Mouse (Mus musculus): ENCODE data around the gene Fbxl3.

The Fbxl3 gene

GRCm38 (mm10) chr14:103085840-103086533 is 13.4 kb downstream of the Fbxl3 start:
- no peak for DNase-seq (ENCODE audit: low read depth, low spot score)

GRCm38 (mm10) chr14:103079209-103079977 is 20.0 kb downstream of the Fbxl3 start:
- no peak for DNase-seq (ENCODE audit: low read depth, low spot score)

DNA sequence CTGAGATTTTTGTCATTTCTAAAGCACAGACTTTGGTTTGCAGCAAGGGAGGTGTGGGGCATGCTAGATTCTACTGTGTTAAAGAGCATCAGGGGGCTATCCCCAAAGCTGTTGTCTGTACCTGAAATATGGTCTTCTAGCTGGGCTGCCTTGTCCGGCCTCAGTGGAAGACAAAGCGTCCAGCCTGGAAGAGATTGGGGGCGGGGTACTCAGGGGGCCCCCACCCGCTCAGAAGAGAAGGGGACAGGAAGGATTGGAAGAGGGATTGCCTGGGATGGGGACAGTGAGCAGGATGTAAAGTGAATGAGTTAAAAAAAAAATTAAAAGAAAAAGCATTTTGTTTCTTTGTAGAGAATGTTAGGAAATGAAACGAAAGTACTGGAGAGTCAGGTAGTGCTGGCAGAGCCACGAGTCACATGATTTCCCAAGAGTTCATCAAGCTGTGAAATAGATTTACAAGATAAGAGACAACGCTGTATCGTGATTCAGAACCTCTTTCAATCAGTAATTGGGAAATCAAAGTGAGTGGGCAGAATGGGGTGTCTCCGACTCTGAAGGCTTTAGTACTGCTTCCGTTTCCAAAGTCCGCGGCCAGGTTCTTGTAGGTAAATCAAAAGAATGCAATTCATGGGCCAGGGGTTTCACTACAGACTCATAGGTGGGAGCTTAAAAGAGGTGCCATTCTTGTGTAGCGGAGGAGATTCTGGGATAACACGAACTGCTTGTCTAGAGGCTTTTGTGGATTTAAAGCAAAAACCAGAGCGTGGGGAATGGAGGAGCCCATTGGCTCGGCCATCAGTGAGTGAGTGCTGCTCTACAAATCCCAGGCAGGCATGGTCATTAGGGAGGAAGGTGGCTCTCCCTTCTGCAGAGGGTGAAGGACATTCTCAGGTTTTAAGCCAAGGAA is 21.1 kb downstream of the Fbxl3 start:
- no peak for DNase-seq (ENCODE audit: low read depth, low spot score)

DNA sequence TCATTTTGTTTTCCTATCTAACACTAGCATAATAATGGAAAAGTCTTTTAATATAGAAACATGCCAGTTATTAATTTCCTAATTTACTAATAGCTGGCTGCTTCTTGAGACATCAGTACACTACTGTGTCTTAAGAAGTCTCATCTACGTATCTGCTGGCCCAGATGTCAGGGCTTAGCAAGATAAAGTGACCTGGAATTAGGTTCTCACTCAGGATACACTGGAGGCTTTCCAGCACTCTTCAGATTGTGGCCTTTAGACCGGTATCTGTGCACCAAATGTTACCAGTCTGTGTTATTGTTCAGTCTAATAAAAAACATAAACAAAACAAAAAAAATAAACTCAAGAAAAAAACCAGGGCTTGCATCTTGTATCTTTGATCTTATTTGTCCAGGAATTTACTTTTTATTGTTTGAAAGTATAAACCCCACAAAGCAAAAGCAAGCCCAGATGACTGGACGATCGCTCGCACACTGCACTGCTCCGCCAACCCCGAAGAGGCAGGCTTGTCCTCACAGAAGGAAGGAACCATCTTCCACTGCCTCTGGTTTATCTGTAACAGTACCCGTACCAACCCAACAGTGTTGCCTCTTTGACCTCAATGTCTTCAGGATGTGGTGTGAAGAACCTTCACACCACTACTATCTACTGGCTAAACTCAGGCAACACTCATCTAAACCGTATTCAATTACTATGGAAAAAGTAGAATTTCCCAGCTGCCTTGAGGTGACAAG is 21.9 kb downstream of the Fbxl3 start:
- DNase-seq (ENCODE audit: low read depth, low spot score) = no peak

- no peak for DNase-seq (ENCODE audit: low read depth, low spot score)
Observed at GRCm38 (mm10) chr14:103075166-103075565, 24.2 kb downstream of the Fbxl3 start.

DNA sequence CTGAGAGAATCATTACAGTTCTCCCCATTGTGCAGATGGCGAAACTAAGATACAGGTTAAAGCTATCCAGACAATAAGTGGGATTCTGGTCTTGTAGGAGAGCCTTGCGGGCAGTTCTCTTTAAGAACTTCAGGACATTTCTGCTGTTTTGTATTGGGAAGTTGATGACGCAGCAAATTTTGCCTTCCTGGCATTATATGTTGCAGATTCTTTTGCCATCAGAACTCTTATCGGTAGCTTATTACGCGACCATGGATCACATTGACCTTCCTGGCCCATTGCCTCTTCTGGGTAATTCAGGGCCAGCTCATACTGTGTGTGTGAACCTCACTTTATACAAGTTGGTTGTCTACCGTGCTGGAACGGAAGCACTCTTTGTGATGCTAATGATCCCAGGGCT is 25.5 kb downstream of the Fbxl3 start:
- DNase-seq (ENCODE audit: low read depth, low spot score) = no peak

DNA sequence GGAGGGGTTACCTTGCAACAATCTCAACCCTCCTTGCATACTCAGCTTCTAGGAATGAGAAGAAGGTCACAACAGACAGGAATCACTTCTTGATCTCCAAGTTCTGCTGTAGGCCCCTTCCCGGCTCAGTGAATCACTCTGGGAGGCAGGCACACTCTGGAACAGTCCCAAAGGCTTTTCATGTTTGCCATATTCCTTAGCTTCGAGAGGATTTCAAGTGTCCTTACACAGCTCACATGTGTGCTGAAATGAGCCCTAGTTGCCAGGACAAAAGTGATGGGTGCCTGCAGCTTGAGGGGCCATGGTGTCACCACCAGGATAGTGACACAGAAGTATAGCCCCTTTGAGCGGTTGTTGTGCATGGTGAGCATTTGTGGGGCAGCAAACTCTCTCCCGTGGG is 26.6 kb downstream of the Fbxl3 start:
- DNase-seq (ENCODE audit: low read depth, low spot score) = no peak

DNA sequence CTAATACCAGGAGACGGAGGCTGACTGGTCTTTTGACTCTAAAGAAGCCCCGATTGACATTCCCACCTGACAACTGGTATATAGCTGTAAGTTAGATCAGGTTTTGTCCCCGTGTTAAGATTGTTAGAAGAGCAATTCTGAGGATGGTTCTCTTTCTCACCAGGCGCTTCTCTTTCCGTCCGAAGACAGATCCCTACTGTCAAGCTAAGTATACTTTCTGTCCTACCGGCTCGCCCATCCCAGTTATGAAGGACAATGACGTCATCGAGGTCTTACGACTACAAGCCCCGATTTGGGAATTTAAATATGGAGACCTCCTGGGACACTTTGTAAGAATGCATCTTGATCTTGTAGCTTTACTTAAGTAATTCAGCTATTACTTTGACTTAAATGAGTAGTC is 27.9 kb downstream of the Fbxl3 start:
- no peak for DNase-seq (ENCODE audit: low read depth, low spot score)

GRCm38 (mm10) chr14:103070790-103071189 is 28.6 kb downstream of the Fbxl3 start:
- no peak for DNase-seq (ENCODE audit: low read depth, low spot score)

DNA sequence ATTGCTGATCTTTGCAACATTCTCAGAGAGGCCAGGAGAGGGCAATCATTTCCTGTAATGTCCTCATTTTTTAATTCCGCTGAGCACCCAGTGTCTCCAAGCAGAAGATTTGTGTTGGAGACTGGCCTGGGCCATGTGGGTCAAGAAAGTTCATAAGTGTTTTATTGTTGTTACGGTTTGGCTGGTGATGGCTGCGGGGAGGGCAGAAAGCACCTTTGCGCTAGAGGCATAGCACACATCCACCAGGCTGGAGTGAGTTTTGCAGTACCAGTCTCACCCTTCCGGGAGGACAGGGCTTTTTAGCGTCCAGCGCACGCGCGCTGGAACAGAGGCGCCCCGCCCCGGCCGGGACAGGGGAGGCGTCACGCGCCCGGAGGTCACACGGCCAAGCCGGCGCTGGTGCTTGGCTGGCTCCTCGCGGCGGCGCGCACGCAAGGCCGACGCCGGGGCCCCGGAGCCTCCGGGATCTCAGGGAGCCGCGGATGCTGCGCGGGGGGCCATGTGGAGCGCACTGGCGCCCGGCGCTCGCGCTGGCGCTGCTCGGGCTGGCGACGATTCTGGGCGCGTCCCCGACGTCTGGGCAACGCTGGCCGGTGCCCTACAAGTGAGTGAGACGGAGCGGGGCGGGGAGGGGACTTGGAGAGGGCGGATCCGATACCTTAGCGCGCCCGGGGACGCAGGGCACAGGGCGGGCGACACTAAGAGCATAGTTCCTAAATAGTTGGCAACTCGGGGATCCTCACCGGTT is 29.3 kb downstream of the Fbxl3 start, which contains the start of gene Cln5:
TSS of gene Cln5 (plus strand) at position 353 of the 748 bp plus-strand sequence.
- DNase-seq (ENCODE audit: low read depth, low spot score) = peak; percentile 89

DNA sequence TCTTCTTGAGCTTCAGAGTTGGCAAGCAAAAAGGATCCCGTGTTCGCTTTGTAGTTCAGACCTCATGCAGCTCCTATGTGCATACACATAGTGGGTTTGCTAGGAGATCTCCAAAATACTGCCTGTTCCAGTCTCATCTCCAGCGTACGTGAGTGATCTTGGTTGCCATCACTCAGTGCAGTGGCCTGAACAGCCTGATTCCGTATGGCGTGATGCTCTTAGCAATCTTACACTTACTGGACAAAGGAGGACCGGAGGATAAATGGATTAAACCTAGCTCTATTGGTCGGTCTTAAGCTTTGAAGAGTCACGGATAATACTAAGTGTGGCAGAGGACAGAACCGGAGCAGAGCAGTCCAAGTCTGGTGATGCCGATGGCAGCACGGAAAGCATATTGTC is 29.9 kb downstream of the Fbxl3 start:
- DNase-seq (ENCODE audit: low read depth, low spot score) = peak; percentile 66

- DNase-seq (ENCODE audit: low read depth, low spot score) = peak; percentile 62
Observed at GRCm38 (mm10) chr14:103065294-103066167, 33.8 kb downstream of the Fbxl3 start.

DNA sequence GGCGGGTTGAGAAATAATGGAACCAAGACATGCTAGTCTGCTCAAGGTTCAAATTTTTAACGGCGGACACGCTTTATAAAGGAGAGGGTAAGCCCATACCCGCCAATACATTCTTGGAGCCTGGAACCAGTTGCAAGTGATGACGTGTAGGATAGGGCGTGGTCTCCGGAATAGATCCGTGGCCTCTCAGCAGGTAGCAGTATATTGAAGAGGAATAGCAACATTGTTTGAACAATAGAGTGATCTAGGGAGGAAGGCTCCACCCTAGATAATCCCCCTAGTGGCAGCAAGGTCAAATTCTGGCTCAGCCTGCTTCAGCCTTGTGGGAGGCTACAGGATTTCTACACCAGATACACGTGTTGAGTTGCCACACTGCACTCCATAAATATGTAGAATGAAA is 39.9 kb downstream of the Fbxl3 start:
- no peak for DNase-seq (ENCODE audit: low read depth, low spot score)

DNA sequence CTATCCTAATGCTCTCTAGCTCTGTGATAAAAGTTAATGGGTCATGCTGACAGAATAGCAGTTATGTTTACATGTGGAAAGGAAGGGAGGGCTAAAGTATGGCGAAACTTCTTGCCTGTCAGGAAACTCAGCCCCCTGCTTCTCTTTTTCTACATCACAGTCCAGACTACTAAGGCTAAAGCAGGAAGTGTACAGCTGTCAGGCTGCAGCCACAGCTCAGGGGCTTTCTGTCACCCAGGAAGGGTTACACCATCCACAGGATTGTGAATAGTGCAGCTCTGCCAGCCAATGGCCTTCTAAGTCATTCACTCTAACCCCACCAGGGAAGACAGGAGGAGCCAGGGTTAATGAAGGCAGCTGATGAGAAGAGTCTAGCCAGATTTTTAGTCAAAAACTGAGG is 40.4 kb downstream of the Fbxl3 start:
- DNase-seq (ENCODE audit: low read depth, low spot score) = no peak

GRCm38 (mm10) chr14:103056601-103057000 is 42.8 kb downstream of the Fbxl3 start:
- DNase-seq (ENCODE audit: low read depth, low spot score) = no peak

DNA sequence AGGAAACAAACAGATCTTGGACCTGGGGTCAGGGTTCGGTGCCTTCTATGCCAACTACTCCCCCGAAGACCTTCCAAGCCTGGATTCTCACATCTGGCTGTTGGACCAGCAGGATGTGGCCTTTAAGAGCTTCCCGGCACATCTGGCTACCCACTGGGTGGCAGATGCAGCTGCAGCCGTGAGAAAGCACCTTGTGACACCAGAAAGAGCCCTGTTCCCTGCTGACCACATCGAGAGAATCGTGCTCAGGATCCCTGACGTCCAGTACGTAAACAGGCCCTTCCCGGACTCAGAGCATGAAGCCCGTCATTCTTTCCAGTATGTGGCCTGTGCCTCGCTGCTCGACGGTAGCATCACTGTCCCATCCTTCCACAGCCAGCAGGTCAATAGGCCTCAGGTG is 44.6 kb downstream of the Fbxl3 start:
- no peak for DNase-seq (ENCODE audit: low read depth, low spot score)

DNA sequence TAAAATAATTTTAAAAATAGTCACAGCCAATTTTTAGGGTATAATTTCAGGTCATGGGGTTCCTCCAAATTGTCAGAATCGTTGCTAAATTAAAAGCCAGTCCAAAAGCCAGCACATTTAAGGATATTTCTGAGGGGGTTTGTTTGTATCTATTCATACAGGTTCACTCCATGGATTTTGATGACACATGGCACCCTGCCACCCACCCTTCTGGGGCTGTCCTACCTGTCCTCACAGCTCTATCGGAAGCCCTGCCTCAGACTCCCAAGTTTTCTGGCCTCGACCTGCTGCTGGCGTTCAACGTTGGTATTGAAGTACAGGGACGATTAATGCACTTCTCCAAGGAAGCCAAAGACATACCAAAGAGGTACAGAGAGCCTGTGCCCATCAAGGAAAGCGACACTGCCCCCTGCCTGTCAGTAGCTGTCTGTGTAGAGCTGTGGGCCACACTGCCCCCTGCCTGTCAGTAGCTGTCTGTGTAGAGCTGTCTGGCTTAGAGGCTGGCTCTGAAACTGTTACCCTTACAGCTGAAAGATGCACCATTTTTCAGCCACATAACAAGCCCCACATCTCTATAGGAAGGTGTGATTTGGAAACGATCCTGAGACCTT is 48.1 kb downstream of the Fbxl3 start:
- peak; percentile 34 for DNase-seq (ENCODE audit: low read depth, low spot score)

DNA sequence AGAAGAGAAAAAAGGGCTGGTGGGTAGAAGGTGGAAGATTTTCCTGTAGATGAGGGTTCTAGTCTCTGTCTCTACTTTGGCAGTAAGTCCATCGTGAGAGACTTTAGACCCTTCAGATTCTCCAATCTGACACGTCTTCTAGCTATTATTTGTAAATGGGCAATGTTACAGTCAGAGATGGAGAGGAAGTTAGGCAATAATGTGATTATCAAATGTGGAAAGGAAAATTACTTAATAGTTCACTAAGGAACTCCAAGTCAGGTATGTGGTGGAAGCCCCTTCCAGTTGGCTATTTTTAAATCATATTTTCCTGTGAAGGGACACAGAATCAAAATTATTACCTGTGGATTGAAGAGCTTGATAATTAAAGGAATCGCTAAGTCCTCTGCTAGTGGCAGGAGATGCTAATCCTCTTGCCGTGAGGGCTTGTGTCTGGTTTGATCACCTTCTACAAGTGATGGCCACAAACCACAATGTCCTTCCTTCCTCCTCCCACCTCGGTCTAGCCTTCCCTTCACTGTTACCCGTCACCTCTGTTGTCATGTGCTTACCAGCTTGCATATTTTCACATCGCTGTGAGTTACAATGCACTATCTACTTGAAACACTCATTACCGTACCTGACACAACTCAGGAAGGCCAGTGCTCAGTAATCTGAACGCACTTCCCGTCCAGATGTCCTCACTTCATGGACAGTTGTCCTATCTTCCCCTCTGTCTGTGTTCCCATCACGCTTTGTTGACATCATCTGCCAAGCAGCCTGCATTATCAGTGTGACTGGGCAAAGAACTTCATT is 50.9 kb downstream of the Fbxl3 start:
- DNase-seq (ENCODE audit: low read depth, low spot score) = no peak
